Mouse (Mus musculus) urinary bladder, postnatal 25 days (tissue): ENCODE results near the gene Fam47c.

ENCODE experiments used
- DNase-seq: peaks from one replicate; pipeline ENCODE4 v3.0.0; 2022; ENCODE audit warnings: low spot score

The Fam47c gene

DNA sequence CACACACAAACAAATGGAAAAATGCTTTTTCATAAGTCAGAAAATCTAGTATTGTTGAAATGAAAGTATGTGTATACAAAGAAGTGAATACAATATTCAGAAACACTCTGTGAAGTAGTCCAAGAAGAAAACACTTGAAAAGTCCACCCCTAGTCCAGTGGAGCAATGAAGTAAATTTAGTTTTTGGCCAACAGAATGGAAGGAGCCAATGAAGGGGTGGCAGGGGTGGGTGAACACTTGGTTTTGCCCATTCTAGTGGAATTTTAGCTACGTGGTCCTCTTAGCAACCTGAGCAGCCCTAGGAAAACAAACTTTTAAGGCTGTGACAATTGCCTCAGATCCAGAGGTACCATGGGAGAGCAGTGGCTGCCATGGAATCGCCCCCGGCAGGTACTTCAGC lies at the start of gene Fam47c:
Gene Fam47c, plus strand, starts transcription at position 301 of the 400 bp plus-strand sequence.
- DNase-seq: no peak

DNA sequence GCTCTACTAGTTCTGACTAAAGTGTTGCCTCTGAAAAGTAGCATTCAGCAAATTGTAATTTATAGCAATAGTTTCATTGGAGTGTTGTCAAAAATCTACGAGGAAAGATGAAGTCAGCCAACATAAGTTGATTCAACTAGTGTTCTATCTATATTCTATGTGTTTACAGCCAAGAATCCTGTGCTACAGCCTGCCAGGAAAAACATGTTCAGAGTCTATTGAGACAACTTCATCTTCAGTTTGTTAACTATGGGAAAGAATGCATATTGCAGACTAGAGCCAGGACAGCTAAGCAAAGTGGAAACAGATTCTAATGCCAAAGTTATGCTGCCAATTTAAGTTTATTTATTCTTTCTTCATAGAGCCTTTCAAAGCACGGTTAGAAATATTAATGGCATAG lies 31.8 kb downstream of the Fam47c start:
- no peak for DNase-seq

DNA sequence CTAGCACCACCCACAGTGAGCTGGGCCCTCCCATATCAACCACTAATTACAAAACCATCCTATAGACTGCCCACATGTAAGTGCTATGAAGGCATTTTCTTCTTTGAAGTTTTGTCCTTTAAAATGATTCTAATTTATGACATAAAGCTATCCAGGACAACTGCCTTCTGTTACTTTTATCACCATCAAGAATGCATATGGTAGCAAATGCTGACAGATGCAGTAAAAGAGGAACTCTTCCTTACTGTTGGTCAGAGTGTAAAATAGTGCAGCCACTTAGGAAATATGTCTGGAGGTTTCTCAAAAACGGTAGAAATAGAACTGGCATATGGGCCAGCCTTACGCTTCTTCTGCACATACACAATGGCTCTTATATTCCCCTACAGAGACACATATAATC lies 39.5 kb downstream of the Fam47c start:
- no peak for DNase-seq
